ENCODE assay signal across 17 mouse cellular contexts in the genomic region with DNA sequence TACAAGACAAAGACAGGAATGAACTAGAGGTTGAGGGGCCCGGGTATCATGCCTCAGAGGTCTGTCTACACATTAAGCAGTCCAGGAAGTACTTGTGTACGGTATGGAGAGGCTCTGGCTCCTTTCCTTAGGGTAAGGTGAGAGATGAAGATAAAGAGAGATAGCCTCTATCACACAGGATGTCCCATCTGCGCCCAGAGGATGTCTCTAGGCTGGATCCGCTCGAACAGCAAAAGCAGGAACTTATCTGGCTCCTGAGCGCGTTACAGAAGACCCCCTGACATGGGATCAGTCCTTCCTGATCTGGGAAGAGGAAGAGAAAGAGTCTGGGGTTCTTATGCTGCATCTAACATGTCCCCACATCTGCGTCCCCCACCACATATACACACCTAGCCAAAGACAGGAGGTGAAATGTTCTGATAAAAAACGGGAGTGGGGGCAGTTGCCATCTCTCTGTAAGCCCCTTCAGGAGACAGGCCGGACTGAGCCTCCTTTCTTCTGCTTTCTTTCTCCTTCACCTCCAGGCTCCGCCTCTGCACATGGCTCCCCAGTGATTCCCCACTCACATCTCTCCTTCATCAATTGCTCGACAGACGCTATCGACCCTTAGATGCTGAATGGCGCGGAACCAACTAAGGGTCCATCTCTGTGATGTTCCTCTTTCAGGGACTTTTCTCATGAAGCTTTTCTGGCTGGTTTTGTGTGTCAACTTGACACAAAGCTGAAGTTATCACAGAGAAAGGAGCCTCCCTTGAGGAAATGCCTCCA. TPM values are rescaled to one million over a fixed set of nuclear protein-coding genes. Genes with fewer than 3 reads are reported as not detected.
DNase-seq lines count a peak whose midpoint lies in the region; ATAC-seq and TF ChIP-seq lines count a peak whose summit lies in the region.
"Had no signal": no experiment of that assay in that cellular context is flagged by ENCODE, and none has a peak within 500 bp of the region (broad histone marks: within the 10 kb centered on the region; RNA-seq: fewer than 3 reads in every experiment).

No protein-coding gene starts in this region.

- no peak overlapping the region for H3K9ac ChIP-seq in kidney, postnatal 0 days (ENCODE audit: low read depth, low read length)
- no peak overlapping the region for H3K9ac ChIP-seq in intestine, postnatal 0 days (ENCODE audit: low read depth, low read length)
- H3K9ac ChIP-seq in forebrain, embryonic 11.5 days (ENCODE audit: low read length) = no peak overlapping the region
- H3K9ac ChIP-seq: forebrain, embryonic 12.5 days; hindbrain, embryonic 12.5 days had no signal

- no peak overlapping the region for H3K4me3 ChIP-seq in kidney, postnatal 0 days (replicated peaks; ENCODE audit: low read depth, low read length)
- no peak overlapping the region for H3K4me3 ChIP-seq in bone marrow, adult 2 months (replicated peaks; ENCODE audit: control insufficient read depth, low read depth, low read length)
- H3K4me3 ChIP-seq in intestine, postnatal 0 days (ENCODE audit: low read depth, low read length) = no peak overlapping the region
- H3K4me3 ChIP-seq in small intestine, adult 2 months (ENCODE audit: low read depth, low read length) = no peak overlapping the region
- no peak overlapping the region for H3K4me3 ChIP-seq in midbrain, embryonic 10.5 days
- H3K4me3 ChIP-seq in forebrain, embryonic 11.5 days (ENCODE audit: low read depth, low read length) = no peak overlapping the region
- H3K4me3 ChIP-seq: forebrain, embryonic 12.5 days; hindbrain, embryonic 12.5 days; limb, embryonic 10.5 days had no signal

- WGBS in kidney, postnatal 0 days = 89% methylated on average over 16 of the region's 16 CpGs
- WGBS in bone marrow, adult 2 months = 74% methylated on average over 16 of the region's 16 CpGs
- WGBS in intestine, postnatal 0 days = 83% methylated on average over 16 of the region's 16 CpGs
- WGBS in small intestine, adult 2 months = 84% methylated on average over 16 of the region's 16 CpGs
- WGBS in midbrain, embryonic 10.5 days = 89% methylated on average over 16 of the region's 16 CpGs
- WGBS in forebrain, embryonic 11.5 days = 92% methylated on average over 16 of the region's 16 CpGs

- H3K27ac ChIP-seq in kidney, postnatal 0 days = peak overlapping the region; percentile 65
- H3K27ac ChIP-seq in bone marrow, adult 2 months (ENCODE audit: control insufficient read depth, insufficient read depth, low read depth, low read length, poor library complexity) = peak overlapping the region; percentile 41; the same call in 1 of the 2 replicates
- H3K27ac ChIP-seq in intestine, postnatal 0 days (ENCODE audit: low read depth, low read length) = peak overlapping the region; percentile 74
- H3K27ac ChIP-seq in small intestine, adult 2 months (ENCODE audit: insufficient read depth, low read depth, low read length) = peak overlapping the region; percentile 67
- no peak overlapping the region for H3K27ac ChIP-seq in midbrain, embryonic 10.5 days (replicated peaks)
- no peak overlapping the region for H3K27ac ChIP-seq in forebrain, embryonic 11.5 days (ENCODE audit: low read depth, low read length)
- H3K27ac ChIP-seq: forebrain, embryonic 12.5 days; hindbrain, embryonic 12.5 days; limb, embryonic 10.5 days had no signal

- ATAC-seq in kidney, postnatal 0 days (replicated peaks; ENCODE audit: low FRiP score, low read depth) = no peak
- ATAC-seq in intestine, postnatal 0 days = peak; percentile 29
- ATAC-seq in forebrain, embryonic 11.5 days (replicated peaks; ENCODE audit: low FRiP score) = no peak
- ATAC-seq: midbrain, embryonic 16.5 days had no signal

- H3K36me3 ChIP-seq in kidney, postnatal 0 days (ENCODE audit: insufficient read depth, low read length) = no peaks in the 10 kb centered on the region
- H3K36me3 ChIP-seq in intestine, postnatal 0 days (ENCODE audit: control insufficient read depth, insufficient read depth) = no peaks in the 10 kb centered on the region
- no peaks in the 10 kb centered on the region for H3K36me3 ChIP-seq in small intestine, adult 2 months (ENCODE audit: control insufficient read depth, insufficient read depth, low read length)
- no peaks in the 10 kb centered on the region for H3K36me3 ChIP-seq in midbrain, embryonic 10.5 days
- no peaks in the 10 kb centered on the region for H3K36me3 ChIP-seq in forebrain, embryonic 11.5 days (ENCODE audit: control insufficient read depth, insufficient read depth, low read length)
- H3K36me3 ChIP-seq: forebrain, embryonic 12.5 days; hindbrain, embryonic 12.5 days; limb, embryonic 10.5 days had no signal

- H3K27me3 ChIP-seq in kidney, postnatal 0 days (ENCODE audit: insufficient read depth, low read length) = no peaks in the 10 kb centered on the region
- no peaks in the 10 kb centered on the region for H3K27me3 ChIP-seq in intestine, postnatal 0 days (replicated peaks; ENCODE audit: control insufficient read depth, insufficient read depth, low read length)
- no peaks in the 10 kb centered on the region for H3K27me3 ChIP-seq in small intestine, adult 2 months (ENCODE audit: control insufficient read depth, insufficient read depth, low read length)
- H3K27me3 ChIP-seq in midbrain, embryonic 10.5 days (ENCODE audit: low read depth, poor library complexity, severe bottlenecking) = no peaks in the 10 kb centered on the region
- H3K27me3 ChIP-seq in forebrain, embryonic 11.5 days (ENCODE audit: control insufficient read depth, insufficient read depth, low read length) = no peaks in the 10 kb centered on the region
- H3K27me3 ChIP-seq: forebrain, embryonic 12.5 days; hindbrain, embryonic 12.5 days had no signal

- TF ChIP-seq POLR2A in bone marrow, adult 2 months (IDR thresholded peaks at IDR 0.05; ENCODE audit: borderline replicate concordance, control insufficient read depth, low read depth, low read length) = no peak
- no peak for TF ChIP-seq POLR2A in small intestine, adult 2 months (IDR thresholded peaks at IDR 0.05; ENCODE audit: low read depth, low read length)

- no peak for DNase-seq in kidney, postnatal 0 days (ENCODE audit: low spot score)
- DNase-seq in kidney, adult 18-20 months = no peak
- DNase-seq in midbrain, embryonic 10.5 days (ENCODE audit: low spot score) = no peak
- no peak for DNase-seq in natural killer cell, adult 2 months (ENCODE audit: low spot score in 2 of 2)
- no peak for DNase-seq in forebrain, embryonic 11.5 days (ENCODE audit: low spot score)
- DNase-seq: adrenal gland, postnatal 10 days; cerebellum, postnatal 36 days; lung, postnatal 14 days; right cerebral cortex, adult 18-20 months had no signal

- no peak for TF ChIP-seq CTCF in kidney, postnatal 0 days (IDR thresholded peaks at IDR 0.05; ENCODE audit: low read depth)
- TF ChIP-seq CTCF in bone marrow, adult 2 months (IDR thresholded peaks at IDR 0.05; ENCODE audit: control insufficient read depth, insufficient read depth, low read length) = no peak
- no peak for TF ChIP-seq CTCF in intestine, postnatal 0 days (IDR thresholded peaks at IDR 0.05; ENCODE audit: low read depth)
- no peak for TF ChIP-seq CTCF in small intestine, adult 2 months (IDR thresholded peaks at IDR 0.05; ENCODE audit: extremely low read depth, insufficient read length, insufficient replicate concordance, low read depth, low read length)

- H3K9me3 ChIP-seq in kidney, postnatal 0 days (replicated peaks; ENCODE audit: low read length) = no peaks in the 10 kb centered on the region
- H3K9me3 ChIP-seq in intestine, postnatal 0 days (ENCODE audit: control insufficient read depth) = no peaks in the 10 kb centered on the region
- no peaks in the 10 kb centered on the region for H3K9me3 ChIP-seq in midbrain, embryonic 10.5 days (replicated peaks)
- no peaks in the 10 kb centered on the region for H3K9me3 ChIP-seq in forebrain, embryonic 11.5 days (ENCODE audit: control insufficient read depth, low read length)
- H3K9me3 ChIP-seq: forebrain, embryonic 12.5 days; hindbrain, embryonic 12.5 days; limb, embryonic 10.5 days had no signal

- peaks cover 7% of the 10 kb centered on the region; the same call in 1 of the 2 replicates for H3K4me1 ChIP-seq in kidney, postnatal 0 days (replicated peaks; ENCODE audit: insufficient read depth, low read length)
- H3K4me1 ChIP-seq in bone marrow, adult 2 months (ENCODE audit: control insufficient read depth, insufficient read depth, low read length) = no peaks in the 10 kb centered on the region
- peaks cover 14% of the 10 kb centered on the region; the same call in 1 of the 2 replicates for H3K4me1 ChIP-seq in intestine, postnatal 0 days (replicated peaks; ENCODE audit: control insufficient read depth, insufficient read depth, low read length)
- peaks cover 18% of the 10 kb centered on the region; the same call in 1 of the 2 replicates for H3K4me1 ChIP-seq in small intestine, adult 2 months (ENCODE audit: control insufficient read depth, insufficient read depth, insufficient read length, low read length)
- no peaks in the 10 kb centered on the region for H3K4me1 ChIP-seq in midbrain, embryonic 10.5 days
- no peaks in the 10 kb centered on the region for H3K4me1 ChIP-seq in forebrain, embryonic 11.5 days (replicated peaks; ENCODE audit: control insufficient read depth, insufficient read depth, low read length)
- H3K4me1 ChIP-seq: forebrain, embryonic 12.5 days had no signal

- H3K4me2 ChIP-seq in kidney, postnatal 0 days (ENCODE audit: low read length) = no peak overlapping the region
- H3K4me2 ChIP-seq in intestine, postnatal 0 days (replicated peaks; ENCODE audit: low read depth) = no peak overlapping the region
- no peak overlapping the region for H3K4me2 ChIP-seq in forebrain, embryonic 11.5 days (ENCODE audit: low read depth, low read length, severe bottlenecking)
- H3K4me2 ChIP-seq: forebrain, embryonic 12.5 days; heart, embryonic 11.5 days; hindbrain, embryonic 12.5 days had no signal

RNA-seq across cellular contexts. Expression of a gene that starts 19.5 kb away (rescaled TPM):
- polyA plus RNA-seq in kidney, postnatal 0 days (2015; fragmentation: Nextera tagmentation; extraction: Ambion mirVana) = 147 and 164 TPM in 2 replicates
- polyA plus RNA-seq in bone marrow, adult 2 months (2011; ENCODE audit: insufficient read depth, insufficient read length, low replicate concordance, missing spikeins) = 38.8 and 45.4 TPM in 2 replicates
- polyA plus RNA-seq in intestine, postnatal 0 days (2015; fragmentation: Nextera tagmentation; extraction: Ambion mirVana) = 333 and 357 TPM in 2 replicates
- 92.4 and 477 TPM in 2 replicates for polyA plus RNA-seq in small intestine, adult 2 months (2012; rRNA removed)
- polyA plus RNA-seq in midbrain, embryonic 10.5 days (2016; fragmentation: Nextera tagmentation; extraction: Ambion mirVana) = 147 and 150 TPM in 2 replicates
- polyA plus RNA-seq in forebrain, embryonic 11.5 days (2014; fragmentation: Nextera tagmentation; extraction: Ambion mirVana) = 150 and 168 TPM in 2 replicates

Comparison
In these comparisons a context has a peak if more than half of its experiments do, and no peak if none do; other contexts are left out.
1. H3K27ac ChIP-seq: peak in kidney, postnatal 0 days (single experiment), bone marrow, adult 2 months (single experiment), intestine, postnatal 0 days (single experiment) and small intestine, adult 2 months (single experiment); none in midbrain, embryonic 10.5 days (single experiment) and forebrain, embryonic 11.5 days (single experiment).